Mouse (Mus musculus) embryonic stem cell, embryonic (primary cell): ENCODE results near the gene Neurod2.

Experiments used
- CTCF ChIA-PET, 4 experiments: fragments of 300-600 bp in 2 of 4; fragments of 350-600 bp in 2 of 4; sonication (Branson Sonifier 250); formaldehyde crosslinking; loops; one replicate each; lab custom pipeline; 2022; ENCODE audit warnings: inconsistent platforms in 2 of 4; lab: Charles Lee
- POLR2A ChIA-PET, 4 experiments: fragments of 300-600 bp in 2 of 4; fragments of 350-600 bp in 2 of 4; sonication (Branson Sonifier 250); formaldehyde crosslinking; loops; one replicate each; lab custom pipeline; 2022; ENCODE audit warnings: antibody characterized with exemption in 4 of 4, inconsistent platforms in 1 of 4; lab: Charles Lee

The Neurod2 gene

DNA sequence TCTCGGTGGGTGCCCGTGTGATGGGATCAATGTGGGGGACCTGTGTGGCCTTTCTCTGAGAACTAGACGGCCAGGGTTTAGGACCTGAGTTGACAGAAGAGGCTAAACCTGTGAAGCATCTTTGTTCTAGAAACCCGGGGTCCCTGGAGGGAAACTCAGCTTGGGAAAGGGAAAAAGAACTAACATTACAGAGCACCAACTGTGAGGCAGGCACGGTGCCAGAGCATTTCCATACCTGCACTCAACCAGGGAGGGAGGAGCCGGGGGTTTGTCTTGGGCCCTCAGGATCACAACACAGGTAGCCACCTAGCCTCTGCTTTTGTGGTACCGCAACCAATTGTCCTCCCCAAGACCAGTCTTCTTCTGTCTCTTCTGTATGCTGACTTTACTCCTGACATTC lies 41.5 kb downstream of the Neurod2 start:
- ChIA-PET POLR2A (interaction anchor here in 2 of 4 experiments (1.2 to 1.4 kb wide), 2 partner anchors 8 to 9 kb away, joined by 3 read pairs; no protein-coding TSS in a partner anchor), CTCF (interaction anchor here in 1 of 4 experiments (1.6 kb wide), 1 partner anchor 54 kb away, joined by 7 read pairs; no protein-coding TSS in a partner anchor)

GRCm38 (mm10) chr11:98287531-98287930 lies 41.9 kb downstream of the Neurod2 start:
- ChIA-PET CTCF (interaction anchor here in 1 of 4 experiments (1.6 kb wide), 1 partner anchor 55 kb away, joined by 7 read pairs; no protein-coding TSS in a partner anchor), POLR2A (interaction anchor here in 1 of 4 experiments (1.4 kb wide), 1 partner anchor 9 kb away, joined by 3 read pairs; no protein-coding TSS in a partner anchor)

- POLR2A ChIA-PET = interaction anchor here in 2 of 4 experiments (0.6 to 1.1 kb wide), 6 partner anchors 8 to 541 kb away, joined by 3 to 5 read pairs (median 4); partner anchors contain the start of gene Pip4k2b (in 1 of the 2)
- CTCF ChIA-PET = interaction anchor here (0.7 to 3.8 kb wide), 4 partner anchors 51 to 75 kb away, joined by 3 to 16 read pairs (median 7); no protein-coding TSS in a partner anchor
Observed at GRCm38 (mm10) chr11:98285368-98285767, 44.1 kb downstream of the Neurod2 start.

- ChIA-PET CTCF (interaction anchor here (0.6 to 3.8 kb wide), 9 partner anchors 19 to 377 kb away, joined by 3 to 16 read pairs (median 3); no protein-coding TSS in a partner anchor), POLR2A (interaction anchor here (0.6 to 2.3 kb wide), 11 partner anchors 9 to 594 kb away, joined by 3 to 8 read pairs (median 4); no protein-coding TSS in a partner anchor)
Observed at GRCm38 (mm10) chr11:98284230-98284629, 45.2 kb downstream of the Neurod2 start.

DNA sequence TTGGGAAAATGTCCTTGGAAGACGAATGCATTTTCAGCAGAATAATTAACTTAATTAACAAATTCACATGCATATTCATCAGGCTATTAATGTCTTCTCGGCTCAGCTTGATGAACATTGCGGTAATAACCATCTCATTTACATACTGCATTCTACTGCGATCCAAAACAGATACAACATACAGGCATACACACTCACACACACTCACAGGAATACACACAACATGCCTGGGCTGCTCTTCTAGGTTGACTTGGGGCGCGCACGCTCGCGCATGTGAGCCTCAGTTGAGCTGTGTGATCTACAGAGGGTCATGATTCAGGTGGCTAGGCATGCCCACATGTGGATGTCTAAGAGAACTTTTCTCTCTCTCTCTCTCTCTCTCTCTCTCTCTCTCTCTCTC lies 45.7 kb downstream of the Neurod2 start:
- POLR2A ChIA-PET = interaction anchor here in 3 of 4 experiments (0.6 to 2.3 kb wide), 10 partner anchors 10 to 139 kb away, joined by 3 to 8 read pairs (median 4); no protein-coding TSS in a partner anchor
- CTCF ChIA-PET = interaction anchor here (0.6 to 3.8 kb wide), 9 partner anchors 18 to 377 kb away, joined by 3 to 16 read pairs (median 3); no protein-coding TSS in a partner anchor
